8 mouse cellular contexts compared by ENCODE assay signal in the genomic region with DNA sequence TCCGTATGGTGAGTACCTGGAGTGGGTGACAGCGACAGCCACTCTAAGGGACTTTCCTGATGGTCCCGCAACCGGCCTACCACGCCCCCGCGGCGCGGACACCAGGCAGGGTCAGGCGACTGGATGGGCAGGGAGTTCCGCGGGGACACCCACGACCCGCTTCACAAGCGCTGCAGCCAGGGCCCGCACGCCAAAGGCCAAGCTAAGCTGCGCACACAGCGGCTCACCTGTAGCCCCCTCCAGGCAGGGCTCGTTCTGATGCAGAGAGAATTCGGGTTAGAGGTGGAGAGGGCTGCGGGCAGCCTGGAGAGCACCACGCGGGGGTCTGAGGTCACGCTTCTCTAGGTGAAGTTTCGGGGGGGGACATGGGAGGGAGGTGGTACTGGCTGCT. TPM values are rescaled to one million over a fixed set of nuclear protein-coding genes. Genes with fewer than 3 reads are reported as not detected.
DNase-seq lines count a peak whose midpoint lies in the region; ATAC-seq and TF ChIP-seq lines count a peak whose summit lies in the region.

No protein-coding gene starts in this region.

- TF ChIP-seq CTCF in heart, adult 2 months (IDR thresholded peaks at IDR 0.05) = no peak
- TF ChIP-seq CTCF in CH12.LX (conservative IDR thresholded peaks at IDR 0.05 in 1 of 2, IDR thresholded peaks at IDR 0.05 in 1 of 2; ENCODE audit: low read depth in 2 of 2, low read length in 2 of 2) = no peak
- TF ChIP-seq CTCF in liver, postnatal 0 days (IDR thresholded peaks at IDR 0.05; ENCODE audit: low read depth) = no peak; the same call in 1 of the 2 replicates

- H3K79me2 ChIP-seq in heart, adult 2 months (replicated peaks; ENCODE audit: control insufficient read depth, insufficient read depth, low read length) = no peaks in the 10 kb centered on the region
- H3K79me2 ChIP-seq in CH12.LX (replicated peaks; ENCODE audit: control insufficient read depth, extremely low read depth, insufficient read depth, poor library complexity, severe bottlenecking) = no peaks in the 10 kb centered on the region

- H3K9me3 ChIP-seq in CH12.LX (replicated peaks; ENCODE audit: low read length) = peaks cover 8% of the 10 kb centered on the region
- H3K9me3 ChIP-seq in forebrain, embryonic 15.5 days = no peaks in the 10 kb centered on the region
- H3K9me3 ChIP-seq in liver, postnatal 0 days (ENCODE audit: low read length) = no peaks in the 10 kb centered on the region

- ATAC-seq in forebrain, embryonic 15.5 days (replicated peaks) = peak; percentile 21; the same call in 1 of the 2 replicates
- ATAC-seq in liver, postnatal 0 days = 0 out of 2 replicates have a peak, but pooled peaks have one; percentile 18

- TF ChIP-seq RAD21 in CH12.LX (IDR thresholded peaks at IDR 0.05; ENCODE audit: low read depth, low read length) = no peak

- peaks cover 5% of the 10 kb centered on the region for H3K4me1 ChIP-seq in heart, adult 2 months (ENCODE audit: control insufficient read depth, insufficient read depth, low read length)
- H3K4me1 ChIP-seq in CH12.LX (ENCODE audit: control insufficient read depth in 1 of 2, insufficient read depth in 2 of 2) = peaks cover 23 to 63% of the 10 kb centered on the region in 2 experiments
- H3K4me1 ChIP-seq in forebrain, embryonic 15.5 days = peaks cover 21% of the 10 kb centered on the region
- peaks cover 32% of the 10 kb centered on the region for H3K4me1 ChIP-seq in liver, postnatal 0 days (ENCODE audit: insufficient read depth)

- H3K4me3 ChIP-seq in heart, adult 2 months = peak overlapping the region; percentile 53
- peak overlapping the region; percentile 21 to 57 (median 37) for H3K4me3 ChIP-seq in CH12.LX (replicated peaks in 1 of 3; ENCODE audit: low read depth in 2 of 3, low read length in 2 of 3, poor library complexity in 1 of 3)
- peak overlapping the region; percentile 51 for H3K4me3 ChIP-seq in forebrain, embryonic 15.5 days
- H3K4me3 ChIP-seq in liver, postnatal 0 days (ENCODE audit: low read depth, low read length) = peak overlapping the region; percentile 58

- H3K36me3 ChIP-seq in heart, adult 2 months (ENCODE audit: control insufficient read depth, insufficient read depth, low read length) = no peaks in the 10 kb centered on the region
- H3K36me3 ChIP-seq in CH12.LX (replicated peaks in 1 of 2; ENCODE audit: control insufficient read depth in 1 of 2, insufficient read depth in 1 of 2, low read length in 1 of 2) = peaks cover 0 to 6% of the 10 kb centered on the region in 2 experiments
- no peaks in the 10 kb centered on the region for H3K36me3 ChIP-seq in forebrain, embryonic 15.5 days
- H3K36me3 ChIP-seq in liver, postnatal 0 days (replicated peaks; ENCODE audit: insufficient read depth, low read length) = peaks cover 9% of the 10 kb centered on the region

- dilution Hi-C loops in CH12.LX (cut with MboI; ENCODE audit: extremely low pct_ligation_motif_present, extremely low pct_unique_long_range_greater_than_20kb, low sequenced_read_pairs) = no loop called here

- H3K9ac ChIP-seq in heart, adult 2 months (ENCODE audit: low read depth, low read length) = peak overlapping the region; percentile 60
- no peak overlapping the region for H3K9ac ChIP-seq in CH12.LX (ENCODE audit: insufficient read depth, low read depth)
- peak overlapping the region; percentile 31; the same call in 1 of the 2 replicates for H3K9ac ChIP-seq in forebrain, embryonic 15.5 days (replicated peaks)
- H3K9ac ChIP-seq in liver, postnatal 0 days (replicated peaks) = peak overlapping the region; percentile 74

- no peak for DNase-seq in heart, adult 2 months
- DNase-seq in heart, postnatal 36 days = no peak
- no peak for DNase-seq in CH12.LX (ENCODE audit: extremely low read depth)
- DNase-seq in liver, postnatal 0 days = no peak
- no peak for DNase-seq in yolk sac, embryonic 10.5 days (ENCODE audit: low spot score)
- no peak for DNase-seq in layer of hippocampus, postnatal 10 days (ENCODE audit: low spot score in 2 of 2)
- DNase-seq in right cerebral cortex, adult 2 months (ENCODE audit: low spot score in 2 of 2) = no peak

- TF ChIP-seq EP300 in heart, adult 2 months (IDR thresholded peaks at IDR 0.05; ENCODE audit: insufficient read depth, low read depth, low read length) = no peak
- no peak for TF ChIP-seq EP300 in CH12.LX (IDR thresholded peaks at IDR 0.05; ENCODE audit: low read length)
- TF ChIP-seq EP300 in liver, postnatal 0 days (IDR thresholded peaks at IDR 0.05; ENCODE audit: low read depth) = no peak

- in situ Hi-C loops in CH12.LX (cut with MboI; ENCODE audit: low pct_ligation_motif_present, low pct_unique_long_range_greater_than_20kb, low sequenced_read_pairs) = no loop called here

- WGBS in heart, adult 2 months = 9% methylated on average over 26 of the region's 26 CpGs
- WGBS in forebrain, embryonic 15.5 days = 2% methylated on average over 26 of the region's 26 CpGs
- 4% methylated on average over 26 of the region's 26 CpGs for WGBS in liver, postnatal 0 days (ENCODE audit: insufficient replicate concordance)

- TF ChIP-seq POLR2A in heart, adult 2 months (IDR thresholded peaks at IDR 0.05; ENCODE audit: insufficient read depth, low read depth, low read length) = no peak
- no peak for TF ChIP-seq POLR2A in CH12.LX (IDR thresholded peaks at IDR 0.05; ENCODE audit: low read depth, low read length)

- intact Hi-C loops in heart, adult 2 months (cut with DNase I) = loop anchor here (2.0 kb wide), 1 partner anchor 21 kb away; no protein-coding TSS in a partner anchor
- intact Hi-C loops in heart, postnatal 36 days (cut with DNase I) = no loop called here

- peak overlapping the region; percentile 74 for H3K4me2 ChIP-seq in CH12.LX (ENCODE audit: insufficient read depth, low read depth, poor library complexity, severe bottlenecking)
- H3K4me2 ChIP-seq in forebrain, embryonic 15.5 days (replicated peaks) = peak overlapping the region; percentile 100
- H3K4me2 ChIP-seq in liver, postnatal 0 days (ENCODE audit: low read depth, low read length) = peak overlapping the region; percentile 79

- H3K27me3 ChIP-seq in heart, adult 2 months (ENCODE audit: control insufficient read depth, insufficient read depth, low read length) = no peaks in the 10 kb centered on the region
- peaks cover 10% of the 10 kb centered on the region for H3K27me3 ChIP-seq in CH12.LX (replicated peaks)
- H3K27me3 ChIP-seq in forebrain, embryonic 15.5 days = peaks cover 26% of the 10 kb centered on the region; the same call in 1 of the 2 replicates
- no peaks in the 10 kb centered on the region for H3K27me3 ChIP-seq in liver, postnatal 0 days (ENCODE audit: insufficient read depth, low read length)

- H3K27ac ChIP-seq in heart, adult 2 months = no peak overlapping the region; the same call in 1 of the 2 replicates
- no peak overlapping the region for H3K27ac ChIP-seq in CH12.LX (ENCODE audit: insufficient read depth, low read depth)
- no peak overlapping the region for H3K27ac ChIP-seq in forebrain, embryonic 15.5 days (replicated peaks)
- peak overlapping the region; percentile 83 for H3K27ac ChIP-seq in liver, postnatal 0 days (ENCODE audit: low read depth)

RNA-seq across cellular contexts. Expression of a gene that starts 0.3 kb away (rescaled TPM):
- total RNA-seq in heart, adult 2 months (2021) = 10 to 100 TPM in 1 of 2 experiments, 1 to 10 TPM in 1; 8.0 to 10.2 TPM
- polyA plus RNA-seq in heart, adult 2 months (2012; rRNA removed) = 19.3 and 28.8 TPM in 2 replicates
- total RNA-seq in heart, postnatal 36 days (2021) = 1 to 10 TPM; 4.3 to 6.5 TPM
- total RNA-seq in CH12.LX (2012; rRNA removed) (9.5 and 18.2 TPM in 2 replicates), CH12.LX (2014; rRNA removed) (0.93 and 1.8 TPM in 2 replicates)
- 1.1 and 2.7 TPM in 2 replicates for polyA plus RNA-seq in CH12.LX (2012; ENCODE audit: insufficient read length, low read depth)
- polyA plus RNA-seq in forebrain, embryonic 15.5 days (2015; fragmentation: Nextera tagmentation; extraction: Ambion mirVana) = 0.93 and 2.0 TPM in 2 replicates
- polyA plus RNA-seq in liver, postnatal 0 days (2015; fragmentation: Nextera tagmentation; extraction: Ambion mirVana) = 263 and 271 TPM in 2 replicates
- under 1 TPM in 1 of 2 experiments, not detected in 1; 0.62 TPM for total RNA-seq in layer of hippocampus, postnatal 10 days (2021)

RNA-seq across cellular contexts. Expression of a gene that starts 6.4 kb away (rescaled TPM):
- not detected for total RNA-seq in heart, adult 2 months (2021)
- polyA plus RNA-seq in heart, adult 2 months (2012; rRNA removed) = 0.04 TPM in 1 of 2 replicates, not detected in the other
- total RNA-seq in heart, postnatal 36 days (2021) = not detected
- 4.7 and 9.2 TPM in 2 replicates for total RNA-seq in CH12.LX (2012; rRNA removed)
- 2.3 and 2.6 TPM in 2 replicates for total RNA-seq in CH12.LX (2014; rRNA removed)
- 3.3 and 3.4 TPM in 2 replicates for polyA plus RNA-seq in CH12.LX (2012; ENCODE audit: insufficient read length, low read depth)
- 0.83 and 0.90 TPM in 2 replicates for polyA plus RNA-seq in forebrain, embryonic 15.5 days (2015; fragmentation: Nextera tagmentation; extraction: Ambion mirVana)
- polyA plus RNA-seq in liver, postnatal 0 days (2015; fragmentation: Nextera tagmentation; extraction: Ambion mirVana) = 0.06 and 0.08 TPM in 2 replicates
- under 1 TPM in 1 of 2 experiments, not detected in 1; 0.13 TPM for total RNA-seq in layer of hippocampus, postnatal 10 days (2021)

RNA-seq across cellular contexts. Expression of a gene that starts 11.0 kb away (rescaled TPM):
- 10 to 100 TPM; 20.0 to 20.1 TPM for total RNA-seq in heart, adult 2 months (2021)
- polyA plus RNA-seq in heart, adult 2 months (2012; rRNA removed) = 9.0 and 12.4 TPM in 2 replicates
- total RNA-seq in heart, postnatal 36 days (2021) = 10 to 100 TPM; 14.3 to 19.9 TPM
- total RNA-seq in CH12.LX (2012; rRNA removed) (49.9 and 52.0 TPM in 2 replicates), CH12.LX (2014; rRNA removed) (59.1 and 61.2 TPM in 2 replicates)
- 41.8 and 48.1 TPM in 2 replicates for polyA plus RNA-seq in CH12.LX (2012; ENCODE audit: insufficient read length, low read depth)
- polyA plus RNA-seq in forebrain, embryonic 15.5 days (2015; fragmentation: Nextera tagmentation; extraction: Ambion mirVana) = 52.0 and 54.2 TPM in 2 replicates
- polyA plus RNA-seq in liver, postnatal 0 days (2015; fragmentation: Nextera tagmentation; extraction: Ambion mirVana) = 37.0 and 39.0 TPM in 2 replicates
- total RNA-seq in layer of hippocampus, postnatal 10 days (2021) = 10 to 100 TPM; 43.0 to 51.9 TPM

RNA-seq across cellular contexts. Expression of a gene that starts 40.6 kb away (rescaled TPM):
- total RNA-seq in heart, adult 2 months (2021) = 10 to 100 TPM in 1 of 2 experiments, 1 to 10 TPM in 1; 8.5 to 11.6 TPM
- 17.1 and 25.2 TPM in 2 replicates for polyA plus RNA-seq in heart, adult 2 months (2012; rRNA removed)
- 10 to 100 TPM; 11.0 to 13.2 TPM for total RNA-seq in heart, postnatal 36 days (2021)
- 38.2 and 38.7 TPM in 2 replicates for total RNA-seq in CH12.LX (2012; rRNA removed)
- total RNA-seq in CH12.LX (2014; rRNA removed) = 25.6 and 28.0 TPM in 2 replicates
- 39.9 and 45.2 TPM in 2 replicates for polyA plus RNA-seq in CH12.LX (2012; ENCODE audit: insufficient read length, low read depth)
- 64.7 and 66.6 TPM in 2 replicates for polyA plus RNA-seq in forebrain, embryonic 15.5 days (2015; fragmentation: Nextera tagmentation; extraction: Ambion mirVana)
- polyA plus RNA-seq in liver, postnatal 0 days (2015; fragmentation: Nextera tagmentation; extraction: Ambion mirVana) = 15.5 and 18.4 TPM in 2 replicates
- total RNA-seq in layer of hippocampus, postnatal 10 days (2021) = 10 to 100 TPM; 38.4 to 46.9 TPM

RNA-seq across cellular contexts. Expression of a gene that starts 40.7 kb away (rescaled TPM):
- total RNA-seq in heart, adult 2 months (2021) = 10 to 100 TPM in 1 of 2 experiments, 1 to 10 TPM in 1; 9.3 to 10.1 TPM
- 2.5 and 4.1 TPM in 2 replicates for polyA plus RNA-seq in heart, adult 2 months (2012; rRNA removed)
- total RNA-seq in heart, postnatal 36 days (2021) = 1 to 10 TPM; 7.6 to 9.9 TPM
- 15.3 and 18.2 TPM in 2 replicates for total RNA-seq in CH12.LX (2012; rRNA removed)
- 19.6 and 19.8 TPM in 2 replicates for total RNA-seq in CH12.LX (2014; rRNA removed)
- polyA plus RNA-seq in CH12.LX (2012; ENCODE audit: insufficient read length, low read depth) = 22.9 and 26.3 TPM in 2 replicates
- 26.7 and 30.9 TPM in 2 replicates for polyA plus RNA-seq in forebrain, embryonic 15.5 days (2015; fragmentation: Nextera tagmentation; extraction: Ambion mirVana)
- polyA plus RNA-seq in liver, postnatal 0 days (2015; fragmentation: Nextera tagmentation; extraction: Ambion mirVana) = 4.3 and 4.6 TPM in 2 replicates
- 10 to 100 TPM; 19.0 to 22.6 TPM for total RNA-seq in layer of hippocampus, postnatal 10 days (2021)
